Mouse (Mus musculus) activated CD4-positive, CD25-positive, alpha-beta regulatory T cell, adult 4 months (primary cell): Measurements from ENCODE around the gene Dyrk1a. TPM values are rescaled to one million over a fixed set of nuclear protein-coding genes. Genes with fewer than 3 reads are reported as not detected.
"Not testable (repeated sequence)": the region's sequence is repeated elsewhere in the genome, so short reads cannot be mapped to it uniquely, and the experiment has no call there.

ENCODE experiments used
- ATAC-seq: one replicate; pipeline ENCODE4 v1.8.0; 2017
- polyA plus RNA-seq, 2 experiments: library from polyadenylated mRNA; unstranded; fragments of 100-300 nt; shearing (Covaris generic); gene quantifications; one replicate each; pipeline ENCODE4 v1.2.1; 2017

Gene Dyrk1a
- polyA plus RNA-seq, 2 experiments from 2014 or later: 19.2 to 25.6 TPM

DNA sequence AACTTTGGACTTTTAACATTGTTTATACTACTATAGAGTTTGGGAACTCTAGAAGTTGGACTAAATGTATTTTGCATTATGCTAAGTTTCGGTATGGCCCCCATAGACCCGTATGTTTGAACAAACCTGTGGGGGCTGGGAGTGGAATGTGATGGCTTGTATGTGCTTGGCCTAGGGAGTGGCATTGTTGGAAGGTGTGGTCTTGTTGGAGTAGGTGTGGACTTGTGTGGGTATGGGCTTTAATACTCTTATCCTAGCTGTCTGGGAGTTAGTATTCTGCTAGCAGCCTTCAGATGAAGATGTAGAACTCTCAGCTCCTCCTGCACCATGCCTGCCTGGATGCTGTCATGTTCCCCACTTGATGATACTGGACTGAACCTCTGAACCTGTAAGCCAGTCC is 72.0 kb downstream of the Dyrk1a start:
- no peak for ATAC-seq

DNA sequence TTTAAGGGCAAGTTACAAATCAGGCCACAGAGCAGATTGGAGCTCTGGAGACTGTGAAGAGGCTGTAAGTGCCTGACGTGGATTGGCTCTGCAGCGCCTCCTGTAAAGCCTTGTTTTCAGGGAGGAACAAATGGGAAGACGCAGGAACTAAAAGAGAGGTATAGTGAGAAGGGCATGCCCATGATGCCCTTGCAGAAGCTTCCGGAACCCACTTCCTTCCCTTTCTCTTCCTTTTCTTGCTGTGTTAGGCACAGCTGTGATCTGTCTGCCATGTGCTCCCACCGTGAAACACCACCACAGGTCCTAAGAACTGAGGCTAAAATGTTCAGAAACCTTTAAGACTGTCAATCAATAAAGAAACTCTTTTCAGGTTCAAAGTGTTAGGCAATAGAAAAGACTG is 77.3 kb downstream of the Dyrk1a start:
- no peak for ATAC-seq

DNA sequence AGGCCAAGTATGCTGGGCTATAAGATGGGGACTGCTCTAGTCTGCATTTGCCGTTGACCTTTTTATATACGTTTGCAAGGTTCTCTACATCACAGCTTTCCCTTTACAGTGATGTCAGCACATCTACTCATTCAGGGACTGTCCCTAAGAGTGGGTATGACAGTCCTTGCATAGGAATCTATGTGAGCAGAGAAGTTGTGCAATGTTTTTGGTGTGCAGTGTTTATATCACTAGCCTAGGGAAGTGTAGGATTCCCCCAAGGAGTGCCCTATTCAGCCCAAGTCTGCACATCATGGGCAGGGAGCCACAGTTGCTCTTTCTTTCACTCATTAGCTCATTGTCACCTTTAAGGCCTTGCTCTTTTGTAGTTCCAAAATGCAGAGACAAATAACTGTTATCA is 78.1 kb downstream of the Dyrk1a start:
- ATAC-seq: peak; percentile 81

DNA sequence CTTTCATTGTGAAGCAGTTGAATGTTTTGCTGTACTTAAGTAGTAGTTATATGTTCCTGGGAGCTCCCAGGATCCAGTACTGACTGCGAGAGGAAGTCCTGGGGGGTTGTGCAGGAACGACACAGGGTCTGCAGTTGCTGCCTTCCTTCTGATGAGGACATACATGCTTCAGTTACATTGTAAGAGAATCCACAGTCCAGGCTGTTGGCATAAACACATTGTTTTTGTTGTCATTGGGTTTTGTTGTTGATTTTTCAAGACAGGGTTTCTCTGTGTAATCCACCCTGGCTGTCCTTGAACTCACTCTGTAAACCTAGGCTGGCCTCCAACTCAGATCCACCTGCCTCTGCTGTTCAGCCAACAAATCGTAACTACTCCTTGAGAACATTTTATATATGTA is 80.1 kb downstream of the Dyrk1a start:
- ATAC-seq: no peak

DNA sequence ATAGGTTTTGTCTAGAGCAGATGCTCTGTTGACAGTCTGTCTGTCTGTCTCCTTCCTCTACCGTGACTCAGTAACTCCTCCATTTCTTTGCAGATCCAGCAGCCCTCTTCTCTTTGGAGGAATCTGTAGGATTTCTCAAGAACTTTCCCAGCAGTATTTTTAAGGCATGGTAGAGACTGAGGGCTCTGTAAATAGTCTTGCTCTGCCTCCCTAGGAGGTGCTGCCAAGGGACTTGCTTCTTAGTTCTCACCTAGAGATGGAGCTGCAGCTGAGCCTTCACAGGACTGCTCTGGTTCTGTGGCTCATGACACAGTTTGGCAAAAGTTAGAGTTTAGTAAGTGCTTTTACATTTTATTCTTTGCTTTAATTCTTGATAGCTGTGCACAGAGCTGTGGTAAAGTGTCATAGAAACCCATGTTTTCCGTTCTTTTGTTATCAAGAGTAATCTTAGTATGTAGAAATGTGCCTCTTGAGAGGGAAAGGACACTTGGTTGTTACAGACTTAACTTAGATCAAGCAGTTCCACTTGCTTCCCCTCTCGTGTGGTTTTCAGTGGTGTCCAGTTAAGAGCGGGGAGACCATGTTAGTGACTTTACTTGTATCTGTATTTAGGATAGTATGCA is 82.4 kb downstream of the Dyrk1a start:
- ATAC-seq: no peak

DNA sequence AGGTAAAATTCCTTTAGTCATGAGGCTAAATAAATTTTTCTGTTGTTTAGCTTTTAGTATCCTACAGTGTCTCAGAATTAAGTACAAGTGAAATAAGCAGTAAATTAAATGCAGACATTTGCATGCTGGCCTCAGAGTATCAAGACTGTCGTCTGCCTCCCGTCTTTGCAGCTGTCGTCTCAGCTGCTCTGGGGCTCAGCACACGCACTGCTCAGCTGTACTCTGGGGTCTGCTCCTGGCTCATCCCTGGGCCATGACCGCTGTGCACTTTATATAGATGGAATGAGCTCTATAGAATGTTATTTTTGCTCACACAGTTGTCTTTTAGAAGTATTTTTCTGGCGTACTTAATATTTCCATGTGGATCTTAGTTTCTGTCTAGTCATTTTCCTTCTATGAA is 85.3 kb downstream of the Dyrk1a start:
- ATAC-seq: no peak

DNA sequence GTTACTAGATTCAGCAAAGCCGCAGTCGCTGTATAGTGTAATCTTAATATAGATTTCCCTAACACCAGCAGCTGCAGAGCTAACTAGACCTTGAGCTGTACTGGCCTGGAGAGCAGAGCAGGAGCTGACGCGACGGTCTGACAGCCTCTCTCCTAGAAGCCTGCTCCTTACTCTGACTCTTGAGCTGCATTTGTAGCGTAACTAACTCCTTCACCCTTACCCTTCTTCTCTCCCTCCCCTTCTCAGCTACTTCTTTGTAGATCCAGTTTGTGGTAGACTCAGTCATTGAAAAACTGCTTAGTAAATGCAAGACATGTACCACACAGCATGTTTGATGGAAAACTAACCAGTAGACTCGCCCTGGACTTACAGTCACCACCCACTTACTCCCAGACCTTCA is 87.1 kb downstream of the Dyrk1a start:
- ATAC-seq: no peak

DNA sequence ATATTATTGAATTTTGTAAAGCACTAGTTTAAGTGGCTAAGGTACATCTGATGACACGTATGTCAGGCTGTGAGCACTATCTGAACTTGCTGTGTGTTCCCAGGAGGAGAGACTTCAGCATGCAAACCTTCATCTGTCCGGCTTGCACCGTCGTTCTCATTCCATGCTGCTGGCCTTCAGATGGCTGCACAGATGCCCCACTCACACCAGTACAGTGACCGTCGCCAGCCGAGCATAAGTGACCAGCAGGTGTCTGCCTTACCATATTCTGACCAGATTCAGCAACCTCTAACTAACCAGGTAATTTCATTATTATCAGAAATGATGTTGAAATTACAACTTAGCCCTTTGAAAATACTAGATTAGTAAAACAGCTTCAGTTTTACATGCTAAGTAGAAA is 89.6 kb downstream of the Dyrk1a start:
- ATAC-seq: no peak

DNA sequence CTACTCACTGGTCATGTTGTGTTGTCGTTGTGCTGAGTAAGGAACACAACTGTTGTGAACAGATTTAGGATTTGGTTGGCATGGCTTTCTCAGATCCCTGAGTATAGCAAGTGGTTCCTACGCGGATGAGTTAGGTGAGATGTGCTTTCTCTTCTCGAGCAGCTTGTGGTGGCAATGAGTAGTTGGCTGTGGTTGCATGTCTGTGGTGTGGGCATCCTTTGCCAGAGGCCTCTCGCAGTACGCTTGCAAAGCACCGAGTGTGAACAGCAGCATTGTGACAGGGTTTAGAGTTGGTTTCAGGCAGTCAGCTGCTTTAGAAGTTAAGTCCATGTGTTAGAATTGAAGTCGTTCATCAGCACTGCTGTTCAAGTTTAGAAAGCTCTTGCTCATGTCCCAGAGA is 90.4 kb downstream of the Dyrk1a start:
- no peak for ATAC-seq

DNA sequence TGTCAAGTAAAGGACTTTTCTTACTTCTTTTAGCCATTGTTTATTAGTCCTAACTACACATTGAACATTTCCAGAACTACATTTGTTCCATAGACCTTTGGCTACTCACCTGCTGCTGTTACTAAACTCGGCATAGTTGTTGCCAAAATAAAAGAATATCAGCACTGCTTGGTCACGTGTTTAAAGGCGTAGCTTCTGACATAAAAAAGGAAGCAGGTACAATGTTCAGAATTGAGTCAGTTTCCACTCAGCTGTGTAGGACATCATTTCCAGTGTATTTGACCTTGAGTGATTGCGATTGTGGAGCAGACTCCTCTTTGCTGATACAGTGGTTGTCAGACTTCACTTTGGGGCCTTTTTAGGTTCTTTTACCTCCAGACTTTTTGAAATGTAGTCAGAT is 97.7 kb downstream of the Dyrk1a start:
- no peak for ATAC-seq

DNA sequence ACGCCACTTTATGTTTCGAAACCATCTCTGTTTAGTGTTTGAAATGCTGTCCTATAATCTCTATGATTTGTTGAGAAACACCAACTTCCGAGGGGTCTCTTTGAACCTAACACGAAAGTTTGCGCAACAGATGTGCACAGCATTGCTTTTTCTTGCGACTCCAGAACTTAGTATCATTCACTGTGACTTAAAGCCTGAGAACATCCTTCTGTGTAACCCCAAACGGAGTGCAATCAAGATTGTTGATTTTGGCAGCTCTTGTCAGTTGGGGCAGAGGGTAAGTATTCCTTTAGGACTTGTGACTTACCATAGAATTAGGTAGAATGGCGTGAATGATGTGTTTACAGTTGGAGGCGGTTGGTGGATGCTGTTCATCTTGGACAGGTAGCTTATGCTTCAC is 101.5 kb downstream of the Dyrk1a start:
- ATAC-seq: no peak

DNA sequence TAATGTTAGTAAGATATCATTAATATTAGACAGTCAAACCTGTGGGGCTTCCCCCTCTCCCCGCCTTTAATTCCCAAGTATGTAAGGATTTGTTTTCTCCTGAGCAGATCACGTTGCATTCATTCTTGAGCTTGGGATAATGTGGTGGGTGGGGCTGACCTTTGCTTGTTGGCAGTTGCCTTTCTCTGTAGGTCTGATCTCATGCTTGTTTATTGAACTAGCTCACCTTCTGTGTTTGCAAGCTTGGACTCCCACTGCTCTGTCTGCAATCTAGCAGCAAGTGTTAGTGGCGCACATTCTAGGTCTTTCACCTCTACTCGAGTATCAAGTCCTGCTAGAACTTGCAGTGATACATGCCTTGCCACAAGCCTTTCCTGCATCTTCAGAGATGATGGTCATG is 111.1 kb downstream of the Dyrk1a start:
- no peak for ATAC-seq

DNA sequence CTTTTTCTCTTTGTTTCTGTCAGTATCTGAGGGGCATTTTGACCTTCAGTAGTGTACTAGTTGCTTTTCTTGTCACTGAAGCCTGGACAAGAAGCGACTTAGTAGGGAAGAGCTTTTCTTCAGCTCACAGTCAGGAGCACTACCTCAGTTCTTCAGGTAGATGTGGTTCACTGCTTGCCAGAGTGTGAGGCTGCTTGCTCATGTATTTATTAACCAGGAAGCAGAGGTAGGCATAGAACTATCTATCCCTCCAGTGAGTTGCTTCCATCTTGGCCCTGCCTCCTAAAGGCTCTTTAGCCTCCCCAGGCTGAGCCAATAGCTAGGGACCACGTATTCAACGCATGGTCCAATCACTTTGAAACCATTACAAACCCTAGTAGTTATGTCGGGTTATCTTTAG is 112.0 kb downstream of the Dyrk1a start:
- ATAC-seq: no peak

DNA sequence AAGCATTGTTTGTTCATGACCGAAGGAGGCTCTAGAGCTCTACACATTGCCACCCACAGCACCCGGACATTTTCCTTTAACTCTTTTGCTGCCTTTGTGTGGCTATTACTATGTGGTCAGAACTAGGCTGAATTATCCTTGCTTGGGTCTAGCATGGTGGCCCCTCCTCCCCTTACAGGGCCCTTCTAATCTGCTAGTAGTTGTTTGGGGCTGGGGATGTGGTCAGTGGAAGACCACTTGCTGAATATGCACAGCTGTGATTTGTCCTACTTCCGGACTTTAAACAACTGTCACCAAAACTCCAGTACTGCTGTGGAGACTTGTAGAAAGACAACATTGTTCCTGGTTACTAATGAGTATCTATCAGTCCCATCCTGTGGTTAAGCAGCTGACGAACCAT is 114.2 kb downstream of the Dyrk1a start:
- ATAC-seq: no peak

DNA sequence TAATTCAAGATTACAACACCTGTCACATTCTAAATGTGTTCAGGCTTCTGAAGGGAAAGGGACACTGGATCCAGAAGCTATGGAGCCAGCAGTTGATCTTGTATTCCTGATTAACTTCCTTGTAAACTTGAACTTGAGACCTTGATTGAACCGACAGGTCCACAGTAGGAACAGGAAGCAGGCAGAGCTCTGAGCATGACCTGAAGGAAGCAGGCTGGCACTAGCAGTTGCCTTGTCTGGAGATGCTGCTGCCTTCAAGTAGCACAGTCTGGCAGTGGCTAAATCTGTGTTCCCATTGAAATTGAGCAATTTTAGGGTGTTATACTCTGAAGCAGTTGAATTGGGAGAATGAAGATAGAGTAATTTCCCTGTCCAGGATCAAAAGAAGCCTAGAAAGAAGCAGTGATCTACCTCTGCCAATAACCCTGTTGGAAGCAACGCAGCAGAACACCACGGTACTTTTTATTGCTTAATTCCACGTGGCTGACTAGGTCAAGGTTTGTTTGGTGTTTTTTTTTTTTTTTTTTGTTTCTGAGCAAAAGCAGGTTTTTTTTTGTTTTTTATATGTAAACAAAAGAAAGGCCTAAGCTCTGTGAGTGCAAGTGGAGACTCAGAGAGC is 124.0 kb downstream of the Dyrk1a start:
- ATAC-seq: no peak

DNA sequence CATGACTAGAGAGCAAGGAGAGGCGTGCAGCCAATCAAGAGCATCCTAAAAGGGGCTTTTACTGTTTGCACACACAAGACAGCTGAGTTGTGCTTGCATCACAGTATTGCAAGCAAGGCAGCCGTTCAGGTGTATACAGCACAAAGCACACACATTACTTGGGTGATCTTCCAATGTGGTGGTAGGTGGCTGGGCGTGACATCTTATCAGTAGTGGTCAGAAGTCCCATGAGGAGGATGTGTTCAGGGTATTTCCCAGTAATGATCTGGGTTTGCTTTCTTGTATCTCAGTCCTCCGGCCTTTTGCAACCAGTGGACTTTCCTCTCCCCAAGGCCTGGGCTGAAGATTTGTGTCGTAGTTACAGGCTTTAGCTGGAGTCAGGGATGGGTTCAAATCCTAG is 127.7 kb downstream of the Dyrk1a start:
- ATAC-seq: no peak

DNA sequence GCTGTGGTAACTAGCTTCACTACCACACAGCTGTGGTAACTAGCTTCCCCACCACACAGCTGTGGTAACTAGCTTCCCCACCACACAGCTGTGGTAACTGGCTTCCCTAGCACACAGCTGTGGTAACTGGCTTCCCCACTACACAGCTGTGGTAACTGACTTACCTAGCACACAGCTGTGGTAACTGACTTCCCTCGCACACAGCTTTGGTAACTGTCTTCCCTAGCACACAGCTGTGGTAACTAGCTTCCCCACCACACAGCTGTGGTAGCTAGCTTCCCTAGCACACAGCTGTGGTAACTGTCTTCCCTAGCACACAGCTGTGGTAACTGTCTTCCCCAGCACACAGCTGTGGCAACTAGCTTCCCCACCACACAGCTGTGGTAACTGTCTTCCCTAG is 128.4 kb downstream of the Dyrk1a start:
- ATAC-seq: not testable (repeated sequence)

DNA sequence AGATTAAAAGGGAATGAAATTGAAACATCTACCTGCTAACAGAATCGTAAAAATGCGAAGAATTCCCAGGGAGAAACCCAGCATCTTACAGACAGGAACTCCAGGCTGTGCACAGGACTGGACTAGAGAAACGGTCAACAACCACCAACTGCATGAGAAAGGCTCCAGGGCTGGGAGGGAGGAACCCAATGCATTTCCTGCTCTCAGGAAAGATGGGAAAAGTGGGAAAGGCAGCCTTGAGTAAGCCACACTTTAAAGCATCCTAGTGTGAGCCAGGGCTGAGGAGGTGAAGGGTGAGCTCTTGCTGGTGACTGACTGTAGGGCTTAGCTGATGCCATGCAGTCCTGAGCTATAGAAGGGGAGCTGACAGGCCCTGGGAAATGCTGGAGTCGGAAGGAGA is 131.3 kb downstream of the Dyrk1a start:
- ATAC-seq: no peak

DNA sequence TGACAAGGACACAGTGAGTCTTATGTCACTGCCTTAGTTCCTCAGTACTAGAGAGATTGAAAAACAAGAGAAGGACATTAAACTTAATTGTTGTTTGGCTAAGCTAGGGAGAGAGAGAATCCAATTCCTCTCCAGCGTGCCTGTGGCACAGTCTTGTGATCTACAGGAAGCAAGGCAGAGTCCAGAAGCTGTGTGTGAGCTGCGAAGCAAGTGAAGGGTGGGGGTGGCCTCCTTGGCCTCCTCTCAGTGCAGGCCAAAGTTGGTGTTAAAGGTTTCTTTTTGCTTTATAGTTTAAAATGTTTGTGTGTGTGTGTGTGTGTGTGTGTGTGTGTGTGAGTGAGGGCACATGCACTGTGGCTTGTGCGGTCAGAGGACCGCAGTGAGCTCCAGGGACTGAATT is 132.2 kb downstream of the Dyrk1a start:
- ATAC-seq: no peak

DNA sequence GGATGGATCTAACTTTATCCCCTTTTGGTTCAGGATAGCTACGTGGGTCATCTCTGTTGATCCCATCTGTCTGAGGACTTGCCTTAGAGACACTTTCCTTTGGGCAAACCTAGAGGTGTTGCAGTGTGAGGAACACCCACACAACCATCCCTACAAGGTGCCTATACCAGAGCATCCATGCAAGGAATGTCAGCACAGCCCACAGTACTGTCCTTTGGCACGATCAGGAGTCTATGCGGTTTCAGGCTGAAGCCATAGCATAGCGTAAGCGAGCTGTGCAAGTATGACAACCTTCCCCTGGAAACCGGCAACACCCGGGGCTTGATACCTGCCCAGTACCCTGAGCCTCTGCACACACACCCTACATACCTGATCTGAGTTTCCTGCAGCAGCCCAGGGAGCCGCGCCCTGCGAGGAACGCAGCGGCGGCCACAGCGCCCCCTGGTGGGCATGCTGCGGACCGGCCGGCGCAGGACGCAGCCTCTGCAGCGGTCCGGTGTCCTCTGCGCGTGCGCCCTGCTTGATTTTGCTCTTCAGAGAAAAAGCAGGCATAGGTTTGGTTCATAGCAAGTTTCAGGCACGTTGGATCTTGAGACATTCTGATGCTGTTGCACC is 143.8 kb downstream of the Dyrk1a start:
- peak; percentile 90 for ATAC-seq

DNA sequence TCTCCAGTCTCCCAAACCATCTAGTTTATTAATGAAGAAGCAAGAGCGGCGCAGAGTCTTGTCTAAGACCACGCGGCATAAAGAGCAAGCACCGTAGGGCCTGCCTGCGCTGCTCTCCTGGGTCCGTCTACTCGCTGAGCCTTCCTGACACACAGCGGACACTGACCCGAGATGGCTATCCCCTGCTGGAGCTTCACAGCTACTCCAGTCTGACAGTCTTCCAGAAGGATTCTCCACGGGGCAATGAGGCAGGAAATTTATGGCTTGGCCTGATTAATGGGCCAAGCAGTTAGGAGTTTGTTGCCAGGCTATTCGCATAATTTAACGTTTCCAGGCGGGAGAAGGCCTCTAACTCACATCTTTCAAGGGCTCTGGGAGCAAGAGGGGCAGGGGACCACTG is 144.7 kb downstream of the Dyrk1a start:
- no peak for ATAC-seq

DNA sequence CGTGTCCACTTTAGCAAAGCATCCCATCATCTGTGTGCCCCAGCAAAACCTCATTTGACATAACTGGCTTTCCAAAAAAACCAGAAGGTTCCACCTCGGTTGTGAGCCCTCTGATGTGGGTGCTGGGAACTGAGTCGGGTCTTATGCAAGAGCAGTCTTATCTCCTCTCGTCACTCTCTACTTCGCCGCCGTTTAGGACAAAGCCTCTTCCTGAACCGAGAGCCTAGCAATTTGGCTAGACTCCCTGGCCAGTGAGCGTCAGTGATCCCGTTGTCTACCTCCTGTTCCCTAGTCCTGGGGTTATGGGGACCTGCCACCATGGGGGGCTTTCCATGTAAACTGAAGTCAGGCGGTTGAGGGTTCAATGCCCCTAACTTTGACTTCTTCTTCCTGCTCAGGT is 147.2 kb downstream of the Dyrk1a start:
- ATAC-seq: no peak

DNA sequence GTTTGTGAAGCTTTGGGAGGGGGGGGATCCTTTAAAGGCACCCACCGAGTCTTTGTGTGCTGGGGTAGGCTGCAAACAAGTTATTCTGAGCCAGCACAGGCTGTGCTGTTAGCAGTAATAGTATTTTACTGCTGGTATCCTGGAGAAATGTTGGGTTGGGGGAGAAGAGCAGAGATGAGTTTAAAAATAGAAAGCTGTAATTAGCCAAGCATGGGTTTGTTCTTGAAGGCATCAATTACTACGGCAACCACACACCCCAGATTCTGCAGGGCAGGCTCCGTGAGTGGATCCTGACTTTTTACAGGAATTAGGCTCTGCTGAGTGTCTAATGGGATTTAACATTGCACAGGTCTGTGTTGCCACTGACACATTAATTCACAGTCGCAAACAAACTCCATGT is 149.1 kb downstream of the Dyrk1a start:
- no peak for ATAC-seq

DNA sequence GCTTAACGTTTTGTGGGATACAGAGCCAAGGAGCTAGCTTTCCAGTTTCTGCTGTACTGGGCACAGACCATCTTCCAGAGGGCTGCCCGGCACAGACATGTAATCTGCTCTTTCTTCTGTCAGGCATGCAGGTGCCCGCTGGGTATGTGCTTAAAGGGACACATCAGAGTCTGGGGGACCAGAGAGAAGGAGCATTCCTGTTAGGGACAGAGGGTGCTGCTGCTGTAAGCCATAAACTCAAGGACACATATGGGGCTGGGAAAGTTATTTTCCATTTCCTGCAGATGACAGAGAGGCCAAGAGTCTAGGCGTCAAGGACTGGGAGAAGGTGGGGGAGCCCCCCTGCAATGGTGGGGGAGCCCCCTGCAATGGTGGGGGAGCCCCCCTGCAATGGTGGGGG is 149.7 kb downstream of the Dyrk1a start:
- ATAC-seq: no peak
